Mouse (Mus musculus) G1E (cell line): Measurements from ENCODE around the gene Ntrk3. TPM values are rescaled to one million over a fixed set of nuclear protein-coding genes. Genes with fewer than 3 reads are reported as not detected.

Experiments used
- ATAC-seq: 2 replicates; pipeline ENCODE4 v1.8.0; 2016; ENCODE audit warnings: mild to moderate bottlenecking; ENCODE audit not compliant: insufficient number of reproducible peaks, poor library complexity, low FRiP score, severe bottlenecking; ENCODE audit errors: extremely low read depth
- DNase-seq: peaks from one replicate; pipeline ENCODE4 v3.0.0; 2012; ENCODE audit warnings: low spot score
- H3K27me3 ChIP-seq: 2 replicates; pipeline ENCODE4 v1.6.1; 2012; ENCODE audit warnings: mild to moderate bottlenecking, low read length, inconsistent platforms; ENCODE audit not compliant: insufficient read depth
- H3K36me3 ChIP-seq: replicated peaks from 2 replicates; pipeline ENCODE3; 2012; ENCODE audit warnings: mild to moderate bottlenecking, inconsistent platforms
- H3K4me1 ChIP-seq: 2 replicates; pipeline ENCODE4 v1.6.1; 2012; ENCODE audit warnings: low read depth, low read length, inconsistent platforms, mixed read lengths; ENCODE audit not compliant: insufficient read depth
- H3K4me3 ChIP-seq: 2 replicates; pipeline ENCODE4 v1.5.1; 2012; ENCODE audit warnings: low read depth, mild to moderate bottlenecking, inconsistent platforms, low read length, moderate library complexity, mixed read lengths
- H3K9me3 ChIP-seq: replicated peaks from 2 replicates; pipeline ENCODE4 v1.6.1; 2012; ENCODE audit warnings: inconsistent platforms
- CTCF ChIP-seq: IDR thresholded peaks from 2 replicates; pipeline ENCODE4 v1.5.1; 2012; ENCODE audit warnings: low read depth, low read length, inconsistent platforms, mixed read lengths
- GATA1 ChIP-seq: IDR thresholded peaks from 2 replicates; pipeline ENCODE4 v1.6.1; 2012; ENCODE audit warnings: borderline replicate concordance, low read length, inconsistent platforms, mixed read lengths
- GATA2 ChIP-seq: IDR thresholded peaks from 2 replicates; pipeline ENCODE4 v1.6.1; 2012; ENCODE audit warnings: low read depth, low read length, inconsistent platforms, borderline replicate concordance
- POLR2AphosphoS5 ChIP-seq: IDR thresholded peaks from 2 replicates; pipeline ENCODE4 v1.6.1; 2012; ENCODE audit warnings: low read depth, low read length, inconsistent platforms; ENCODE audit not compliant: insufficient replicate concordance
- TAL1 ChIP-seq: conservative IDR thresholded peaks from 2 replicates; pipeline ENCODE4 v1.6.1; 2012; ENCODE audit warnings: low read depth, low read length, inconsistent platforms, mixed read lengths
- polyA plus RNA-seq: library from polyadenylated mRNA; stranded (reverse); fragments of >175 nt; gene quantifications from 2 replicates; pipeline ENCODE4 v1.2.3, GENCODE M21; 2012
- total RNA-seq, 2 experiments: library from RNA; stranded (forward) in 1 of 2; stranded (reverse) in 1 of 2; fragments of 200-1000 nt in 1 of 2; fragments of >200 nt in 1 of 2; fragmentation: Nextera tagmentation in 1 of 2; gene quantifications; 2 replicates each; pipeline ENCODE4 v1.2.3; 2014 to 2017

Gene Ntrk3
- total and polyA plus RNA-seq, 3 experiments = 0.27 TPM; not detected in 2

- no peaks in the 10 kb centered on the region for H3K27me3 ChIP-seq
- no peak overlapping the region for H3K4me3 ChIP-seq
- peaks cover 12% of the 10 kb centered on the region for H3K9me3 ChIP-seq
- no peak for ATAC-seq
- TF ChIP-seq CTCF = no peak
- TF ChIP-seq POLR2AphosphoS5 = no peak
- TF ChIP-seq GATA1 = no peak
- no peak for TF ChIP-seq GATA2
- no peak for TF ChIP-seq TAL1
- H3K4me1 ChIP-seq = no peaks in the 10 kb centered on the region
- DNase-seq = no peak
- H3K36me3 ChIP-seq = no peaks in the 10 kb centered on the region
Observed at GRCm38 (mm10) chr7:78328301-78328700, 409.5 kb downstream of the Ntrk3 start.

GRCm38 (mm10) chr7:78326185-78326584 is 411.6 kb downstream of the Ntrk3 start:
- no peaks in the 10 kb centered on the region for H3K27me3 ChIP-seq

GRCm38 (mm10) chr7:78318640-78319039 is 419.2 kb downstream of the Ntrk3 start:
- no peaks in the 10 kb centered on the region for H3K27me3 ChIP-seq
- no peak for TF ChIP-seq CTCF
- TF ChIP-seq GATA1 = no peak
- TF ChIP-seq TAL1 = no peak
- TF ChIP-seq GATA2 = no peak
- no peak for TF ChIP-seq POLR2AphosphoS5
- H3K4me3 ChIP-seq = no peak overlapping the region
- DNase-seq (no peak), ATAC-seq (no peak)
- H3K36me3 ChIP-seq = no peaks in the 10 kb centered on the region
- no peaks in the 10 kb centered on the region for H3K4me1 ChIP-seq
- peaks cover 26% of the 10 kb centered on the region for H3K9me3 ChIP-seq

More at GRCm38 (mm10) chr7:78326185-78326584, 411.6 kb downstream of the Ntrk3 start:
- Histone ChIP-seq H3K36me3 (no peaks in the 10 kb centered on the region), H3K4me3 (no peak overlapping the region), H3K4me1 (no peaks in the 10 kb centered on the region), H3K9me3 (peaks cover 10% of the 10 kb centered on the region; the same call in 1 of the 2 replicates)
- ATAC-seq (no peak), DNase-seq (no peak)
- no peak for TF ChIP-seq POLR2AphosphoS5

GRCm38 (mm10) chr7:78305770-78306169 is 432.0 kb downstream of the Ntrk3 start:
- ATAC-seq (no peak), DNase-seq (no peak)
- H3K36me3 ChIP-seq = no peaks in the 10 kb centered on the region
- H3K4me3 ChIP-seq = no peak overlapping the region
- H3K9me3 ChIP-seq = peaks cover 24% of the 10 kb centered on the region
- H3K4me1 ChIP-seq = no peaks in the 10 kb centered on the region
- no peaks in the 10 kb centered on the region for H3K27me3 ChIP-seq
- TF ChIP-seq POLR2AphosphoS5 (no peak), GATA1 (no peak), GATA2 (no peak), TAL1 (no peak), CTCF (no peak)

- Histone ChIP-seq H3K36me3 (no peaks in the 10 kb centered on the region), H3K4me3 (no peak overlapping the region), H3K9me3 (peaks cover 25% of the 10 kb centered on the region), H3K27me3 (no peaks in the 10 kb centered on the region), H3K4me1 (no peaks in the 10 kb centered on the region)
- ATAC-seq (no peak), DNase-seq (no peak)
- TF ChIP-seq CTCF (no peak), GATA1 (no peak), GATA2 (no peak), TAL1 (no peak), POLR2AphosphoS5 (no peak)
Observed at GRCm38 (mm10) chr7:78305029-78305428, 432.8 kb downstream of the Ntrk3 start.

GRCm38 (mm10) chr7:78297290-78297689 is 440.5 kb downstream of the Ntrk3 start:
- TF ChIP-seq TAL1 = no peak
- TF ChIP-seq POLR2AphosphoS5 = no peak
- no peak for TF ChIP-seq CTCF
- no peak for TF ChIP-seq GATA1
- TF ChIP-seq GATA2 = no peak
- peaks cover 41% of the 10 kb centered on the region for H3K9me3 ChIP-seq
- H3K4me3 ChIP-seq = no peak overlapping the region
- DNase-seq (no peak), ATAC-seq (no peak)
- H3K4me1 ChIP-seq = no peaks in the 10 kb centered on the region
- H3K36me3 ChIP-seq = no peaks in the 10 kb centered on the region
- H3K27me3 ChIP-seq = no peaks in the 10 kb centered on the region

GRCm38 (mm10) chr7:78294322-78294721 is 443.5 kb downstream of the Ntrk3 start:
- DNase-seq (no peak), ATAC-seq (no peak)
- TF ChIP-seq CTCF (no peak), GATA1 (no peak), POLR2AphosphoS5 (no peak), TAL1 (no peak), GATA2 (no peak)
- Histone ChIP-seq H3K36me3 (no peaks in the 10 kb centered on the region), H3K4me3 (no peak overlapping the region), H3K9me3 (peaks cover 20% of the 10 kb centered on the region), H3K4me1 (no peaks in the 10 kb centered on the region), H3K27me3 (no peaks in the 10 kb centered on the region)
